Comparison of ENCODE assay signal across 10 mouse cellular contexts in genomic region chr5:142313944-142314343, GRCm38 (mm10).
DNase-seq lines count a peak whose midpoint lies in the region; ATAC-seq and TF ChIP-seq lines count a peak whose summit lies in the region.
"Had no signal": no experiment of that assay in that cellular context is flagged by ENCODE, and none has a peak within 500 bp of the region (broad histone marks: within the 10 kb centered on the region; RNA-seq: fewer than 3 reads in every experiment).

No protein-coding gene starts in this region.

- H3K9ac ChIP-seq in lung, postnatal 0 days (replicated peaks; ENCODE audit: low read depth) = no peak overlapping the region
- H3K9ac ChIP-seq in intestine, embryonic 15.5 days = no peak overlapping the region

- no peaks in the 10 kb centered on the region for H3K4me1 ChIP-seq in lung, postnatal 0 days (ENCODE audit: insufficient read depth, low read depth, low read length)
- H3K4me1 ChIP-seq in intestine, embryonic 15.5 days (replicated peaks) = no peaks in the 10 kb centered on the region
- H3K4me1 ChIP-seq: megakaryocyte, embryonic 14.5 days had no signal

- no peak for TF ChIP-seq CTCF in lung, postnatal 0 days (IDR thresholded peaks at IDR 0.05)

- peak; percentile 15 for DNase-seq in lung, postnatal 0 days (ENCODE audit: low spot score)
- DNase-seq in lung, postnatal 25 days (ENCODE audit: low spot score) = no peak
- DNase-seq in cerebellum, postnatal 10 days = peak; percentile 57 to 62
- peak; percentile 36 for DNase-seq in heart, postnatal 25 days (ENCODE audit: low spot score)
- DNase-seq in telencephalon, adult 2 months (ENCODE audit: low read depth, low spot score) = peak; percentile 88
- DNase-seq in neural tube, embryonic 10.5 days (ENCODE audit: extremely low spot score, low spot score) = no peak
- DNase-seq in spleen, postnatal 36 days (ENCODE audit: low spot score in 2 of 2) = no peak
- DNase-seq: kidney, adult 11 months had no signal

- H3K4me2 ChIP-seq in lung, postnatal 0 days (replicated peaks; ENCODE audit: low read depth, low read length) = no peak overlapping the region
- H3K4me2 ChIP-seq in intestine, embryonic 15.5 days (replicated peaks) = no peak overlapping the region

- intact Hi-C loops in heart, postnatal 25 days (cut with DNase I) = no loop called here

- H3K9me3 ChIP-seq in lung, postnatal 0 days (ENCODE audit: low read length) = no peaks in the 10 kb centered on the region
- H3K9me3 ChIP-seq in intestine, embryonic 15.5 days = no peaks in the 10 kb centered on the region

- H3K27me3 ChIP-seq in lung, postnatal 0 days (replicated peaks; ENCODE audit: insufficient read depth, low read length) = no peaks in the 10 kb centered on the region
- no peaks in the 10 kb centered on the region for H3K27me3 ChIP-seq in intestine, embryonic 15.5 days (replicated peaks)

- ATAC-seq in lung, postnatal 0 days = no peak; the same call in 1 of the 2 replicates
- no peak for ATAC-seq in intestine, embryonic 15.5 days

- WGBS in lung, postnatal 0 days = 48% methylated on average over 8 of the region's 8 CpGs
- WGBS in intestine, embryonic 15.5 days = 42% methylated on average over 8 of the region's 8 CpGs

- H3K36me3 ChIP-seq in lung, postnatal 0 days (ENCODE audit: insufficient read depth, low read length) = no peaks in the 10 kb centered on the region
- no peaks in the 10 kb centered on the region for H3K36me3 ChIP-seq in intestine, embryonic 15.5 days

- no peak overlapping the region for H3K27ac ChIP-seq in lung, postnatal 0 days (ENCODE audit: low read length)
- H3K27ac ChIP-seq in intestine, embryonic 15.5 days = no peak overlapping the region

- no peak for TF ChIP-seq EP300 in lung, postnatal 0 days (IDR thresholded peaks at IDR 0.05)

- H3K4me3 ChIP-seq in lung, postnatal 0 days (ENCODE audit: low read depth, low read length) = no peak overlapping the region
- no peak overlapping the region for H3K4me3 ChIP-seq in intestine, embryonic 15.5 days (replicated peaks)
- H3K4me3 ChIP-seq: megakaryocyte, embryonic 14.5 days had no signal

Comparison
In these comparisons a context has a peak if more than half of its experiments do, and no peak if none do; other contexts are left out.
1. DNase-seq: peak in lung, postnatal 0 days (single experiment), cerebellum, postnatal 10 days (2 of 2), heart, postnatal 25 days (single experiment) and telencephalon, adult 2 months (single experiment); none in lung, postnatal 25 days (single experiment), neural tube, embryonic 10.5 days (single experiment) and spleen, postnatal 36 days (0 of 2).